Mouse (Mus musculus): ENCODE measurements around the gene Cyp2d26. TPM values are rescaled to one million over a fixed set of nuclear protein-coding genes. Genes with fewer than 3 reads are reported as not detected.
"Not testable (repeated sequence)": the region's sequence is repeated elsewhere in the genome, so short reads cannot be mapped to it uniquely, and the experiment has no call there.

Gene Cyp2d26
- polyA plus RNA-seq, 1 experiment from 2014 or later, result not detected

- DNase-seq (ENCODE audit: low spot score) (no peak), ATAC-seq (ENCODE audit: low FRiP score) (no peak)
- Histone ChIP-seq H3K4me3 (ENCODE audit: low read depth, low read length) (no peak overlapping the region), H3K4me2 (replicated peaks; ENCODE audit: low read depth, low read length) (no peak overlapping the region), H3K27ac (ENCODE audit: low read depth, low read length) (no peak overlapping the region), H3K36me3 (ENCODE audit: control insufficient read depth, insufficient read depth, low read length) (no peaks in the 10 kb centered on the region), H3K9me3 (ENCODE audit: control insufficient read depth, low read length) (no peaks in the 10 kb centered on the region), H3K4me1 (replicated peaks; ENCODE audit: control insufficient read depth, insufficient read depth, low read length) (no peaks in the 10 kb centered on the region), H3K27me3 (ENCODE audit: control insufficient read depth, insufficient read depth, low read length) (no peaks in the 10 kb centered on the region), H3K9ac (ENCODE audit: low read depth, low read length) (no peak overlapping the region)
- 83% methylated on average over 1 of the region's 1 CpGs for WGBS
Observed at GRCm38 (mm10) chr15:82784581-82784980, 9.5 kb downstream of the Cyp2d26 start.

- Histone ChIP-seq H3K9ac (ENCODE audit: low read depth, low read length) (no peak overlapping the region), H3K4me2 (replicated peaks; ENCODE audit: low read depth, low read length) (no peak overlapping the region), H3K9me3 (ENCODE audit: control insufficient read depth, low read length) (no peaks in the 10 kb centered on the region), H3K4me3 (ENCODE audit: low read depth, low read length) (no peak overlapping the region), H3K27ac (ENCODE audit: low read depth, low read length) (no peak overlapping the region), H3K36me3 (ENCODE audit: control insufficient read depth, insufficient read depth, low read length) (no peaks in the 10 kb centered on the region), H3K4me1 (replicated peaks; ENCODE audit: control insufficient read depth, insufficient read depth, low read length) (no peaks in the 10 kb centered on the region), H3K27me3 (ENCODE audit: control insufficient read depth, insufficient read depth, low read length) (no peaks in the 10 kb centered on the region)
- ATAC-seq (ENCODE audit: low FRiP score) (no peak), DNase-seq (ENCODE audit: low spot score) (no peak)
- WGBS, result 85% methylated on average over 1 of the region's 1 CpGs
Observed at GRCm38 (mm10) chr15:82783800-82784199, 10.3 kb downstream of the Cyp2d26 start.

- not testable (repeated sequence) for H3K9ac ChIP-seq (ENCODE audit: low read depth, low read length); ATAC-seq (ENCODE audit: low FRiP score); H3K27me3 ChIP-seq (ENCODE audit: control insufficient read depth, insufficient read depth, low read length); H3K4me3 ChIP-seq (ENCODE audit: low read depth, low read length); H3K9me3 ChIP-seq (ENCODE audit: control insufficient read depth, low read length); H3K4me1 ChIP-seq (replicated peaks; ENCODE audit: control insufficient read depth, insufficient read depth, low read length); DNase-seq (ENCODE audit: low spot score); H3K27ac ChIP-seq (ENCODE audit: low read depth, low read length); H3K4me2 ChIP-seq (replicated peaks; ENCODE audit: low read depth, low read length); H3K36me3 ChIP-seq (ENCODE audit: control insufficient read depth, insufficient read depth, low read length)
- 92% methylated on average over 5 of the region's 5 CpGs for WGBS
Observed at GRCm38 (mm10) chr15:82777856-82778255, 16.2 kb downstream of the Cyp2d26 start.

GRCm38 (mm10) chr15:82765943-82766342, 28.2 kb downstream of the Cyp2d26 start:
- H3K27ac ChIP-seq (ENCODE audit: low read depth, low read length), result no peak overlapping the region
- no peaks in the 10 kb centered on the region for H3K4me1 ChIP-seq (replicated peaks; ENCODE audit: control insufficient read depth, insufficient read depth, low read length)
- 80% methylated on average over 2 of the region's 2 CpGs for WGBS
- no peak overlapping the region for H3K4me3 ChIP-seq (ENCODE audit: low read depth, low read length)
- no peak overlapping the region for H3K4me2 ChIP-seq (replicated peaks; ENCODE audit: low read depth, low read length)
- H3K9ac ChIP-seq (ENCODE audit: low read depth, low read length), result no peak overlapping the region
- ATAC-seq (ENCODE audit: low FRiP score) (no peak), DNase-seq (ENCODE audit: low spot score) (no peak)
- H3K27me3 ChIP-seq (ENCODE audit: control insufficient read depth, insufficient read depth, low read length), result no peaks in the 10 kb centered on the region
- no peaks in the 10 kb centered on the region for H3K36me3 ChIP-seq (ENCODE audit: control insufficient read depth, insufficient read depth, low read length)
- H3K9me3 ChIP-seq (ENCODE audit: control insufficient read depth, low read length), result no peaks in the 10 kb centered on the region

- no peaks in the 10 kb centered on the region for H3K9me3 ChIP-seq (ENCODE audit: control insufficient read depth, low read length)
- H3K27me3 ChIP-seq (ENCODE audit: control insufficient read depth, insufficient read depth, low read length), result no peaks in the 10 kb centered on the region
- H3K4me1 ChIP-seq (replicated peaks; ENCODE audit: control insufficient read depth, insufficient read depth, low read length), result no peaks in the 10 kb centered on the region
- 82% methylated on average over 6 of the region's 6 CpGs for WGBS
- H3K4me3 ChIP-seq (ENCODE audit: low read depth, low read length), result no peak overlapping the region
- H3K27ac ChIP-seq (ENCODE audit: low read depth, low read length), result no peak overlapping the region
- DNase-seq (ENCODE audit: low spot score) (no peak), ATAC-seq (ENCODE audit: low FRiP score) (no peak)
- H3K36me3 ChIP-seq (ENCODE audit: control insufficient read depth, insufficient read depth, low read length), result no peaks in the 10 kb centered on the region
- no peak overlapping the region for H3K4me2 ChIP-seq (replicated peaks; ENCODE audit: low read depth, low read length)
- no peak overlapping the region for H3K9ac ChIP-seq (ENCODE audit: low read depth, low read length)
Observed at GRCm38 (mm10) chr15:82764881-82765280, 29.2 kb downstream of the Cyp2d26 start.

GRCm38 (mm10) chr15:82763631-82764420, 30.3 kb downstream of the Cyp2d26 start, which contains the start of gene Cyp2d40:
Cyp2d40 (minus strand) TSS chr15:82764183.
- Histone ChIP-seq H3K27ac (ENCODE audit: low read depth, low read length) (no peak within 1 kb of the TSS), H3K9me3 (ENCODE audit: control insufficient read depth, low read length) (no peaks in the 10 kb centered on the region), H3K27me3 (ENCODE audit: control insufficient read depth, insufficient read depth, low read length) (no peaks in the 10 kb centered on the region), H3K4me2 (replicated peaks; ENCODE audit: low read depth, low read length) (no peak within 1 kb of the TSS), H3K4me3 (ENCODE audit: low read depth, low read length) (no peak within 1 kb of the TSS), H3K36me3 (ENCODE audit: control insufficient read depth, insufficient read depth, low read length) (no peaks in the 10 kb centered on the region), H3K4me1 (replicated peaks; ENCODE audit: control insufficient read depth, insufficient read depth, low read length) (no peaks in the 10 kb centered on the region), H3K9ac (ENCODE audit: low read depth, low read length) (no peak within 1 kb of the TSS)
- DNase-seq (ENCODE audit: low spot score) (no peak), ATAC-seq (ENCODE audit: low FRiP score) (no peak)
- WGBS, result 91% methylated on average over 9 of the region's 9 CpGs

- no peaks in the 10 kb centered on the region for H3K27me3 ChIP-seq (ENCODE audit: control insufficient read depth, insufficient read depth, low read length)
- DNase-seq (ENCODE audit: low spot score), result no peak
- no peak for ATAC-seq (ENCODE audit: low FRiP score)
- H3K9ac ChIP-seq (ENCODE audit: low read depth, low read length), result no peak overlapping the region
- H3K4me3 ChIP-seq (ENCODE audit: low read depth, low read length), result no peak overlapping the region
- H3K27ac ChIP-seq (ENCODE audit: low read depth, low read length), result no peak overlapping the region
- H3K4me2 ChIP-seq (replicated peaks; ENCODE audit: low read depth, low read length), result no peak overlapping the region
- H3K4me1 ChIP-seq (replicated peaks; ENCODE audit: control insufficient read depth, insufficient read depth, low read length), result no peaks in the 10 kb centered on the region
- no peaks in the 10 kb centered on the region for H3K9me3 ChIP-seq (ENCODE audit: control insufficient read depth, low read length)
- no peaks in the 10 kb centered on the region for H3K36me3 ChIP-seq (ENCODE audit: control insufficient read depth, insufficient read depth, low read length)
- 58% methylated on average over 1 of the region's 1 CpGs for WGBS
Observed at GRCm38 (mm10) chr15:82748141-82748540, 46.0 kb downstream of the Cyp2d26 start.

GRCm38 (mm10) chr15:82747516-82747915, 46.6 kb downstream of the Cyp2d26 start:
- Histone ChIP-seq H3K27me3 (ENCODE audit: control insufficient read depth, insufficient read depth, low read length) (no peaks in the 10 kb centered on the region), H3K9ac (ENCODE audit: low read depth, low read length) (no peak overlapping the region), H3K9me3 (ENCODE audit: control insufficient read depth, low read length) (no peaks in the 10 kb centered on the region), H3K36me3 (ENCODE audit: control insufficient read depth, insufficient read depth, low read length) (no peaks in the 10 kb centered on the region), H3K4me2 (replicated peaks; ENCODE audit: low read depth, low read length) (no peak overlapping the region), H3K27ac (ENCODE audit: low read depth, low read length) (no peak overlapping the region), H3K4me3 (ENCODE audit: low read depth, low read length) (no peak overlapping the region), H3K4me1 (replicated peaks; ENCODE audit: control insufficient read depth, insufficient read depth, low read length) (no peaks in the 10 kb centered on the region)
- WGBS, result 76% methylated on average over 1 of the region's 1 CpGs
- ATAC-seq (ENCODE audit: low FRiP score), result no peak
- DNase-seq (ENCODE audit: low spot score), result no peak

Measured in hindbrain, embryonic 11.5 days (tissue).